Mouse (Mus musculus) adrenal gland, adult 8-10 months (tissue): ENCODE results near the gene Lrfn3. TPM values are rescaled to one million over a fixed set of nuclear protein-coding genes. Genes with fewer than 3 reads are reported as not detected.

Experiments
- DNase-seq: peaks from one replicate; pipeline ENCODE4 v3.0.0; 2022
- total RNA-seq, 4 experiments: library from RNA; stranded (reverse); gene quantifications; 2 replicates each; pipeline ENCODE4 v1.2.4; 2022

Lrfn3 gene
- total RNA-seq, 4 experiments from 2014 or later: 11.5 to 15.8 (median 12.7) TPM

- no peak for DNase-seq
Observed at GRCm38 (mm10) chr7:30310136-30310535, 52.4 kb downstream of the Lrfn3 start.

DNA sequence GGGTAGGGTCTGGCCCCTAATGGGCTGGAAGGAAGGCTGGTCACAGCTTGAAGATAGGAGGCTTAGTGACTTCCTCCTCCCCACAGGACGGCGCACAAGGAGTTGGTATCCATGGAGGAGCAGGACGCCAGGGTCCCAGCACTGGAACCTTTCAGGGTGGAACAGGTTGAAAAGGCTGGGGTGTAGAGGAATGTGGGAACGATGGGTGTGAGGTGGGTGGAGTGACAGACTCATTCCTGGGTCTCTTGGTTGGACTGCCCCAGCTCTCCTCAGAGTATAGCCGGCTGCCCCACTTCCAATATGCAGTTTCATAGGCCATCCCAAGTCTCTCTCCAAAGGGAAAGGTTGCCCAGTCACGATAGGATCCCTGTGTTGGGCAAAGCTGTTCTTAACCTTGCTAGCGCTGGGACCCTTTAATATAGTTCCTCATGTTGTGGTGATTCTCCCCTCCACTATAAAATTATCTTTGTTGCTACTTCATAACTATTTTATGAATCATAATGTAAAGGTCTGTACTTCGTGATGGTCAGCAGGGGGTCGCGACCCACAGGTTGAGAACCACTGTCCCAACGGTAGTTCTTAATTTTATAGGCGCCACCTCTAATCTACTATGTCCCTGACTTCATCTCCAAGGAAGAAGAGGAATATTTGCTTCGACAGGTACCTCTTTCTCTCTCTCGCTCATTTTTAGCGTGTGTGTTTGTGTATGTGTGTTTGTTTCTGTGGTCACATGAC, 53.0 kb downstream of the Lrfn3 start:
- no peak for DNase-seq

DNA sequence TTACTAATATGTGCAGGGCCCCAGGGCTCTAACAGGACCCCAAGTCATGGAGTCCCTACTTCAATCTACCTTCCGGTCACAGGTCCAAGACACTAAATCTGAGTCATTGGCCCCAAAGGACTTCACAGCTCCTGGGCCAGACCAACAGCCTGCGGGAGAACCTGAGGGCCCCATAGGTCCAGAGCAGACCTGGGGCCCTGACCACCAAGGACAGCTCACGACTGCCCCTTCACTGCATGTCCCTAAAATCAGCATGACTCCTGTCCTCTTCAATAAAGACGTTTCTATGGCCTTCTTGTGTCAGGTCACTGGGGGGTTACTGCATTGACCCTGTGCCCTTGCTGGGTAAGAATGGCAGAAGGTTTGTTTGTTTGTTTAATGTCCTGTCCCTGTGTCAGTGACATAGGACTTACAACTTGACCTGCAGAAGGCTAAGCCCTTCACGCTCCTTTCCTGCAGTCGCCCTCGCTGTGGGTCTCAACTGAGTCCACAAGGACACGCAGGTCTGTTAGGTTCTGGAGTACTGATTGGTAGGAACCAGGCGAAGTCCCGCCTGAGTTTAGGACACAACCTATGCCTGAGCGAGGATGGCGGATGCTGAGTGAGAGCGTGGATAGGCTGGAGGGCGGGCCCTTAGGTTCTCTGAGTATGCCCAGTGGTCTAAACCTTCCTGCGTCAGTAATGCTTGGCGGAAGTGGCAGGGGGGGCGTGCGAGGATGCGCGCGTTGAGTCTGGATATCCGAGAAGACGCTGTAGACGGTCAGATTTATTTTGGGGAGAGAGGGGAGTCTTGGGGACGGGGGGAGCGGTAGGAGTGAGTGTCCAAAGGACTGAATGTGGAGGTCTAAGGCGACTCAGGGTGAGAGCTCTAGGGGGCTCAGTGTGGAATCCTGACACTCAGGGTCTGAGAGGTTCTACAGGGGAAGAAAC, 54.2 kb downstream of the Lrfn3 start, which contains the start of gene Alkbh6:
Alkbh6 (plus strand) TSS at position 642 of the 930 bp plus-strand sequence.
- DNase-seq: peak; percentile 96

DNA sequence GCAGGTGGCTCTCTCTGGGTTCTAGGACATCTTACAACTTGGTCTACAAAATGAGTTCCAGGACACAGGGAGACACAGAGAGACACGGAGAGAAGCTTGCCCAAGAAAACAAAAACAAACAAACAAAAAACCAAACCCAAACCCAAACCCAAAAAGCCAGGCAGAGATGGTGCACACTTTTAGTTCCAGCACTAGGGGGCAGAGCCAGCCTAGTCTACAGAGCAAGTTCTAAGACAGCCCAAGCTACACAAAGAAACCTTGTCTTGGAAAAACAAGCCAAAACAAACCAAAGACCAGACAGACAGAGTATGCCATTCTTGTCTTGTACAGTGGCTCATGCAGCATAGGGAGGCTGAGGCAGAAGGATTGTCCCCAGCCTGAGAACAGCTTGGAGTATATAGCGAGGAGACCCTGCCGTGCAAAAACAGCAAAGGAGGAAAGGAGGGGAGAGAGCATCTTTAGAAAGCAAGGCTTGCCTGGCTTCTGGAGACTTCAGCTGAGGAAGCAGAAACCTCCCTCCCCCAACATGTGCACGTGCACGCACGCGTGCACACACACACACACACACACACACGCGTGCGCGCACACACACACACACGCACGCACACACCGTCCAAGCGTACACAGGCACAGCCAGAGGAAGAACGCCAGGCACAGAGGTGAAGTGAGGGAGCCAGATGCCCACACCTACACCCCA, 56.3 kb downstream of the Lrfn3 start:
- no peak for DNase-seq

Other genes starting within 250 kb of the Lrfn3 start
- 1 to 10 TPM; 3.6 to 5.7 (median 4.5) TPM for gene Zfp382, start 240.8 kb downstream of the Lrfn3 start, total RNA-seq
- gene Zfp146, start 193.0 kb downstream of the Lrfn3 start, total RNA-seq: 10 to 100 TPM; 46.0 to 55.4 (median 54.0) TPM
- 100 to 1,000 TPM in 3 of 4 experiments, 10 to 100 TPM in 1; 65.3 to 235 (median 137) TPM for gene Cox7a1, start 178.6 kb downstream of the Lrfn3 start, total RNA-seq
- 100 to 1,000 TPM; 562 to 740 (median 679) TPM for gene Capns1, start 164.0 kb downstream of the Lrfn3 start, total RNA-seq
- 10 to 100 TPM; 62.8 to 93.8 (median 72.7) TPM for gene Polr2i, start 130.8 kb downstream of the Lrfn3 start, total RNA-seq
- gene Tbcb, start 130.5 kb downstream of the Lrfn3 start, total RNA-seq: 100 to 1,000 TPM; 102 to 119 (median 108) TPM
- not detected for gene Ovol3, start 127.0 kb downstream of the Lrfn3 start, total RNA-seq
- under 1 TPM in 2 of 4 experiments, not detected in 2; 0.21 to 0.97 TPM for gene Thap8, start 82.7 kb downstream of the Lrfn3 start, total RNA-seq
- gene Wdr62, start 82.4 kb downstream of the Lrfn3 start, total RNA-seq: 1 to 10 TPM; 2.7 to 7.5 (median 4.5) TPM
- 10 to 100 TPM; 20.8 to 35.8 (median 30.0) TPM for gene Clip3, start 71.0 kb downstream of the Lrfn3 start, total RNA-seq
- 100 to 1,000 TPM in 1 of 4 experiments, 10 to 100 TPM in 3; 60.5 to 112 (median 82.7) TPM for gene Alkbh6, start 54.1 kb downstream of the Lrfn3 start, total RNA-seq
- gene Syne4, start 48.0 kb downstream of the Lrfn3 start, total RNA-seq: 100 to 1,000 TPM in 1 of 4 experiments, 10 to 100 TPM in 3; 22.5 to 102 (median 57.8) TPM
- gene E130208F15Rik, start 41.0 kb downstream of the Lrfn3 start, total RNA-seq: 1 to 10 TPM in 3 of 4 experiments, under 1 TPM in 1; 0.87 to 2.2 (median 1.8) TPM
- 10 to 100 TPM; 13.9 to 18.4 (median 16.1) TPM for gene Sdhaf1, start 38.9 kb downstream of the Lrfn3 start, total RNA-seq
- 10 to 100 TPM; 31.8 to 65.8 (median 51.1) TPM for gene Tyrobp, start 51.0 kb upstream of the Lrfn3 start, total RNA-seq
- 1 to 10 TPM in 3 of 4 experiments, under 1 TPM in 1; 0.98 to 2.3 (median 1.4) TPM for gene Hcst, start 57.1 kb upstream of the Lrfn3 start, total RNA-seq
- gene Nfkbid, start 59.0 kb upstream of the Lrfn3 start, total RNA-seq: 1 to 10 TPM in 3 of 4 experiments, under 1 TPM in 1; 0.73 to 2.4 (median 1.7) TPM
- 10 to 100 TPM; 45.2 to 59.3 (median 46.7) TPM for gene Aplp1, start 82.8 kb upstream of the Lrfn3 start, total RNA-seq
- gene Kirrel2, start 94.9 kb upstream of the Lrfn3 start, total RNA-seq: not detected
- not detected for gene Nphs1, start 95.5 kb upstream of the Lrfn3 start, total RNA-seq
- under 1 TPM in 1 of 4 experiments, not detected in 3; 0.56 TPM for gene Prodh2, start 130.8 kb upstream of the Lrfn3 start, total RNA-seq
- 1 to 10 TPM; 2.2 to 9.4 (median 6.4) TPM for gene Arhgap33, start 172.3 kb upstream of the Lrfn3 start, total RNA-seq
- gene Hspb6, start 189.4 kb upstream of the Lrfn3 start, total RNA-seq: 10 to 100 TPM; 23.5 to 56.3 (median 32.4) TPM
- gene Proser3, start 189.5 kb upstream of the Lrfn3 start, total RNA-seq: 10 to 100 TPM in 2 of 4 experiments, 1 to 10 TPM in 2; 9.1 to 13.4 (median 10.0) TPM
- gene Lin37, start 197.1 kb upstream of the Lrfn3 start, total RNA-seq: 10 to 100 TPM; 56.1 to 65.5 (median 61.7) TPM
- gene U2af1l4, start 200.5 kb upstream of the Lrfn3 start, total RNA-seq: 10 to 100 TPM; 70.4 to 83.6 (median 73.1) TPM
- gene Gm49396, start 200.6 kb upstream of the Lrfn3 start, total RNA-seq: 10 to 100 TPM in 1 of 4 experiments, 1 to 10 TPM in 3; 2.9 to 11.3 (median 7.4) TPM
- 100 to 1,000 TPM; 146 to 179 (median 164) TPM for gene Psenen, start 200.9 kb upstream of the Lrfn3 start, total RNA-seq
- gene Igflr1, start 202.7 kb upstream of the Lrfn3 start, total RNA-seq: 1 to 10 TPM; 2.1 to 7.9 (median 3.6) TPM
- 10 to 100 TPM; 36.8 to 65.3 (median 57.0) TPM for gene Kmt2b, start 226.0 kb upstream of the Lrfn3 start, total RNA-seq
- 1 to 10 TPM in 1 of 4 experiments, under 1 TPM in 1, not detected in 2; 0.73 to 1.8 TPM for gene Zbtb32, start 236.1 kb upstream of the Lrfn3 start, total RNA-seq